Mouse (Mus musculus) forebrain, embryonic 14.5 days (tissue): ENCODE results near the gene Thrap3. TPM values are rescaled to one million over a fixed set of nuclear protein-coding genes. Genes with fewer than 3 reads are reported as not detected.

Experiments used
- ATAC-seq: fragments of 200-750 bp; cut with Nextera tagmentation; 2 replicates; pipeline ENCODE4 v1.8.0; 2017; ENCODE audit warnings: mild to moderate bottlenecking, moderate library complexity
- DNase-seq: peaks from one replicate; pipeline ENCODE4 v3.0.0-alpha.2; 2015; ENCODE audit warnings: low spot score
- H3K27ac ChIP-seq: fragments of 300-500 bp; sonication (generic); 2 replicates; pipeline ENCODE4 v1.5.1; 2014; ENCODE audit warnings: low read depth, mild to moderate bottlenecking, control low read depth, low read length, moderate library complexity
- H3K27me3 ChIP-seq: fragments of 300-500 bp; sonication (generic); replicated peaks from 2 replicates; pipeline ENCODE4 v1.6.1; 2014; ENCODE audit warnings: low read length, control low read depth, mixed read lengths; ENCODE audit not compliant: control insufficient read depth, insufficient read depth
- H3K36me3 ChIP-seq: fragments of 300-500 bp; sonication (generic); 2 replicates; pipeline ENCODE4 v1.6.1; 2014; ENCODE audit warnings: low read length, control low read depth; ENCODE audit not compliant: control insufficient read depth, insufficient read depth
- H3K4me1 ChIP-seq: fragments of 300-500 bp; sonication (generic); 2 replicates; pipeline ENCODE4 v1.6.1; 2014; ENCODE audit warnings: antibody characterized with exemption, low read length, control low read depth; ENCODE audit not compliant: control insufficient read depth, insufficient read depth
- H3K4me2 ChIP-seq: fragments of 300-500 bp; sonication (generic); 2 replicates; pipeline ENCODE4 v1.6.1; 2014; ENCODE audit warnings: mild to moderate bottlenecking, control low read depth, low read length
- H3K4me3 ChIP-seq: fragments of 300-500 bp; sonication (generic); 2 replicates; pipeline ENCODE4 v1.5.1; 2014; ENCODE audit warnings: low read depth, low read length, control low read depth
- H3K9ac ChIP-seq: fragments of 300-500 bp; sonication (generic); 2 replicates; pipeline ENCODE4 v1.6.1; 2014; ENCODE audit warnings: mild to moderate bottlenecking, low read length, control low read depth, moderate library complexity
- H3K9me3 ChIP-seq: fragments of 300-500 bp; sonication (generic); replicated peaks from 2 replicates; pipeline ENCODE4 v1.6.1; 2016; ENCODE audit warnings: low read length, control low read depth, mixed read lengths; ENCODE audit not compliant: control insufficient read depth
- WGBS: fragments of 180-500 bp; shearing (Covaris S2); extraction: QIAGEN DNeasy Blood & Tissue Kit; methylation state at CpG from one replicate; pipeline ENCODE4 v1.1.7; 2014; 5-methylcytosine and 5-hydroxymethylcytosine counted together
- polyA plus RNA-seq: library from polyadenylated mRNA; unstranded; fragments of >200 nt; fragmentation: Nextera tagmentation; extraction: Ambion mirVana; gene quantifications from 2 replicates; pipeline ENCODE4 v1.2.1, GENCODE M21; 2014

Thrap3 gene
- polyA plus RNA-seq, 1 experiment from 2014 or later: 128 TPM

- Histone ChIP-seq H3K27ac (no peak overlapping the region; the same call in 1 of the 2 replicates), H3K4me2 (no peak overlapping the region), H3K4me3 (no peak overlapping the region), H3K36me3 (no peaks in the 10 kb centered on the region), H3K9ac (no peak overlapping the region), H3K4me1 (no peaks in the 10 kb centered on the region), H3K9me3 (no peaks in the 10 kb centered on the region; the same call in 1 of the 2 replicates), H3K27me3 (no peaks in the 10 kb centered on the region)
- ATAC-seq (no peak), DNase-seq (no peak)
- WGBS: 88% methylated on average over 8 of the region's 8 CpGs
Measured at GRCm38 (mm10) chr4:126117116-126117515, 85.4 kb downstream of the Thrap3 start.

GRCm38 (mm10) chr4:126115871-126116521, 86.6 kb downstream of the Thrap3 start:
- DNase-seq (no peak), ATAC-seq (no peak)
- Histone ChIP-seq H3K27ac (no peak overlapping the region), H3K4me1 (0 out of 2 replicates have a peak, but pooled peaks cover 2% of the 10 kb centered on the region), H3K4me2 (no peak overlapping the region), H3K4me3 (no peak overlapping the region), H3K36me3 (no peaks in the 10 kb centered on the region), H3K9ac (no peak overlapping the region), H3K9me3 (no peaks in the 10 kb centered on the region; the same call in 1 of the 2 replicates), H3K27me3 (no peaks in the 10 kb centered on the region)
- WGBS: 80% methylated on average over 6 of the region's 6 CpGs

GRCm38 (mm10) chr4:126115411-126115810, 87.1 kb downstream of the Thrap3 start:
- Histone ChIP-seq H3K4me1 (peaks cover 7% of the 10 kb centered on the region; the same call in 1 of the 2 replicates), H3K4me3 (no peak overlapping the region), H3K27me3 (no peaks in the 10 kb centered on the region), H3K9ac (no peak overlapping the region), H3K4me2 (no peak overlapping the region), H3K9me3 (no peaks in the 10 kb centered on the region), H3K27ac (no peak overlapping the region), H3K36me3 (no peaks in the 10 kb centered on the region)
- WGBS: 91% methylated on average over 9 of the region's 9 CpGs
- ATAC-seq (no peak), DNase-seq (no peak)

Other genes with a start within 250 kb of the Thrap3 start
- gene Csf3r, start 178.2 kb downstream of the Thrap3 start, polyA plus RNA-seq: 0.48 and 0.53 TPM in 2 replicates
- 108 and 124 TPM in 2 replicates for gene Mrps15, start 155.8 kb downstream of the Thrap3 start, polyA plus RNA-seq
- gene Oscp1, start 144.2 kb downstream of the Thrap3 start, polyA plus RNA-seq: 31.2 and 32.0 TPM in 2 replicates
- gene Lsm10, start 106.1 kb downstream of the Thrap3 start, polyA plus RNA-seq: 63.1 and 76.6 TPM in 2 replicates
- 22.2 and 25.1 TPM in 2 replicates for gene Stk40, start 98.8 kb downstream of the Thrap3 start, polyA plus RNA-seq
- gene Eva1b, start 55.0 kb downstream of the Thrap3 start, polyA plus RNA-seq: 13.4 and 14.2 TPM in 2 replicates
- gene Sh3d21, start 39.3 kb downstream of the Thrap3 start, polyA plus RNA-seq: 1.1 TPM in 2 replicates
- 54.8 and 67.8 TPM in 2 replicates for gene Map7d1, start 53.6 kb upstream of the Thrap3 start, polyA plus RNA-seq
- 36.9 and 39.3 TPM in 2 replicates for gene Trappc3, start 59.6 kb upstream of the Thrap3 start, polyA plus RNA-seq
- 1.2 and 2.9 TPM in 2 replicates for gene Col8a2, start 84.0 kb upstream of the Thrap3 start, polyA plus RNA-seq
- gene Adprhl2, start 118.9 kb upstream of the Thrap3 start, polyA plus RNA-seq: 53.9 and 62.4 TPM in 2 replicates
- 9.4 and 11.1 TPM in 2 replicates for gene Tekt2, start 122.9 kb upstream of the Thrap3 start, polyA plus RNA-seq
- gene Ago3, start 226.8 kb upstream of the Thrap3 start, polyA plus RNA-seq: 7.7 and 13.4 TPM in 2 replicates